In genomic region chr4:103711353-103711752, GRCm38 (mm10) we compare ENCODE assay signal across 20 mouse cellular contexts.
DNase-seq lines count a peak whose midpoint lies in the region; ATAC-seq lines count a peak whose summit lies in the region.
"Had no signal": no experiment of that assay in that cellular context is flagged by ENCODE, and none has a peak within 500 bp of the region (broad histone marks: within the 10 kb centered on the region; RNA-seq: fewer than 3 reads in every experiment).

No protein-coding gene starts in this region.

- DNase-seq in heart, adult 11 months = peak; percentile 9
- no peak for DNase-seq in heart, postnatal 4 days
- no peak for DNase-seq in adrenal gland, postnatal 4 days (ENCODE audit: low spot score in 2 of 2)
- DNase-seq: adrenal gland, postnatal 14 days; cerebellum, adult 11-12 months; cerebellum, adult 8-10 months; cerebellum, postnatal 14 days; embryo, embryonic 11 days; gastrocnemius, adult 2 months; gastrocnemius, postnatal 14 days; heart, adult 2 months; heart, postnatal 14 days; kidney, adult 11 months had no signal

- ATAC-seq in granulocyte monocyte progenitor cell, adult 5-6 weeks (replicated peaks; ENCODE audit: poor library complexity, severe bottlenecking) = peak; percentile 63
- peak; percentile 73 for ATAC-seq in megakaryocyte progenitor cell, adult 5-6 weeks (replicated peaks; ENCODE audit: poor library complexity)
- ATAC-seq in erythroblast, adult 5-6 weeks (replicated peaks; ENCODE audit: low FRiP score, poor library complexity, severe bottlenecking) = no peak
- ATAC-seq: forebrain, embryonic 13.5 days; forebrain, embryonic 16.5 days; hindbrain, embryonic 16.5 days; intestine, embryonic 15.5 days had no signal
